Mouse (Mus musculus) liver, adult 2 months (tissue): ENCODE measurements around the gene Irf3.

ENCODE experiments used
- CTCF ChIP-seq: fragments of 200-500 bp; IDR thresholded peaks from 2 replicates; pipeline ENCODE4 v1.5.1; 2011; ENCODE audit warnings: low read depth, low read length, control low read depth
- POLR2A ChIP-seq: fragments of 200-500 bp; IDR thresholded peaks from 2 replicates; pipeline ENCODE4 v1.6.1; 2011; ENCODE audit warnings: low read length, control low read depth; ENCODE audit not compliant: insufficient read depth; ENCODE audit errors: extremely low read depth

DNA sequence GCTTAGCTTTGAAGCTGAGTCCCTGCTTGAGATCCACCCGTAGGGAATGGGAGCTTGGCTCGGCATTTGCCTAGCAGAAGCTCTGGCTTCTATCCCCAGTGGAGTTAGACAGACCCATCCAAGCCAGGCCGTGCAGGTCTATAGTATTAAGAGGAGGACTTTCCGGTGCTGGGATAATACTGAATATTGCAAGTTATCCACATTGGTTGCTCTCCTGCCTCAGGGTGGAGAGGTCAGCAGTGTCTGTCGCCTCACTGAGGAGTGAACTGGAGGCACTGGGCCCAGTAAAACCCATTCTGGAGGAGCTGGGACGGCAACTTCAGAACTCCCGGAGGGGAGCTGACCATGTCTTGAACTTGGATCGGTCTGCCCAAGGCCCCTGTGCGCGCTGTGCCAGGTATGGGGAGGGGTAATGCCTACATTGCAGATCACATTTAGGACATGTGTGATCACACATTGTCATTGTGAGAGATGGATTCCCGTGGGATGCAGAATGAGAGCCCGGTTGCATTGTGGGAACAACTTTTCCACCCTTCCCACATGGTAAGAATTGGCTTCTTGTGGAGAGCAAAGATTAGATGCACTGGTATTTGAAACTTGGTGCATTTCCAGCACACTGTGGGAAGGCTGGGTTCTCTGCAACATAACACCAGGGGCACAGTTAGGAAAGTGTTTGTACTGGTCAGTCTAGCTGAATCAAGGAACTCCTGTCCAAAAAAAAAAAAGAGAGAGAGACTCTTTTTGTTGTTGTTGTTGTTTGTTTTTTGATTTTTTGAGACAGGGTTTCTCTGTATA, 43.2 kb upstream of the Irf3 start:
- TF ChIP-seq CTCF (no peak), POLR2A (no peak)
